Mouse (Mus musculus): ENCODE measurements around the gene Tmco4. TPM values are rescaled to one million over a fixed set of nuclear protein-coding genes. Genes with fewer than 3 reads are reported as not detected.

Tmco4 gene
- polyA plus RNA-seq (2014; fragmentation: Nextera tagmentation; extraction: Ambion mirVana) = 1.1 TPM in 2 replicates

- no peak within 1 kb of the TSS for H3K27ac ChIP-seq (ENCODE audit: low read depth, low read length)
- peak; percentile 68; the same call in 1 of the 2 replicates for ATAC-seq (ENCODE audit: low read depth)
Measured at GRCm38 (mm10) chr4:138972827-138973718, at the start of gene Tmco4. Tmco4 (plus strand) TSS chr4:138972888.

GRCm38 (mm10) chr4:138925561-138925960, 47.1 kb upstream of the Tmco4 start:
- Histone ChIP-seq H3K4me3 (ENCODE audit: low read depth, low read length) (no peak overlapping the region), H3K9me3 (ENCODE audit: control insufficient read depth, low read length) (no peaks in the 10 kb centered on the region), H3K9ac (replicated peaks; ENCODE audit: low read depth, low read length) (no peak overlapping the region), H3K4me2 (ENCODE audit: low read depth, low read length) (no peak overlapping the region), H3K36me3 (ENCODE audit: control insufficient read depth, insufficient read depth, low read length) (no peaks in the 10 kb centered on the region), H3K27ac (ENCODE audit: low read depth, low read length) (no peak overlapping the region), H3K27me3 (ENCODE audit: control insufficient read depth, insufficient read depth, low read length) (no peaks in the 10 kb centered on the region), H3K4me1 (ENCODE audit: control insufficient read depth, insufficient read depth, low read length) (no peaks in the 10 kb centered on the region; the same call in 1 of the 2 replicates)
- no peak for ATAC-seq (ENCODE audit: low read depth)
- WGBS = 44% methylated on average over 2 of the region's 2 CpGs

More at GRCm38 (mm10) chr4:138972827-138973718, at the start of gene Tmco4:
- Histone ChIP-seq H3K4me3 (ENCODE audit: low read depth, low read length) (peak within 1 kb of the TSS; percentile 38), H3K4me1 (ENCODE audit: control insufficient read depth, insufficient read depth, low read length) (peaks cover 4% of the 10 kb centered on the region; the same call in 1 of the 2 replicates), H3K36me3 (ENCODE audit: control insufficient read depth, insufficient read depth, low read length) (no peaks in the 10 kb centered on the region), H3K9me3 (ENCODE audit: control insufficient read depth, low read length) (no peaks in the 10 kb centered on the region), H3K9ac (replicated peaks; ENCODE audit: low read depth, low read length) (peak within 1 kb of the TSS; percentile 54), H3K4me2 (ENCODE audit: low read depth, low read length) (peak within 1 kb of the TSS; percentile 76), H3K27me3 (ENCODE audit: control insufficient read depth, insufficient read depth, low read length) (no peaks in the 10 kb centered on the region)
- under 1% methylated on average over 57 of the region's 60 CpGs for WGBS

GRCm38 (mm10) chr4:138933862-138934261, 38.8 kb upstream of the Tmco4 start:
- Histone ChIP-seq H3K9me3 (ENCODE audit: control insufficient read depth, low read length) (no peaks in the 10 kb centered on the region), H3K9ac (replicated peaks; ENCODE audit: low read depth, low read length) (no peak overlapping the region), H3K4me1 (ENCODE audit: control insufficient read depth, insufficient read depth, low read length) (no peaks in the 10 kb centered on the region), H3K36me3 (ENCODE audit: control insufficient read depth, insufficient read depth, low read length) (no peaks in the 10 kb centered on the region), H3K4me3 (ENCODE audit: low read depth, low read length) (no peak overlapping the region), H3K27ac (ENCODE audit: low read depth, low read length) (no peak overlapping the region), H3K4me2 (ENCODE audit: low read depth, low read length) (no peak overlapping the region), H3K27me3 (ENCODE audit: control insufficient read depth, insufficient read depth, low read length) (no peaks in the 10 kb centered on the region)
- no peak for ATAC-seq (ENCODE audit: low read depth)
- 81% methylated on average over 3 of the region's 3 CpGs for whole genome bisulfite sequencing

GRCm38 (mm10) chr4:138934456-138935145, 38.1 kb upstream of the Tmco4 start:
- Histone ChIP-seq H3K36me3 (ENCODE audit: control insufficient read depth, insufficient read depth, low read length) (no peaks in the 10 kb centered on the region), H3K4me2 (ENCODE audit: low read depth, low read length) (no peak overlapping the region), H3K27me3 (ENCODE audit: control insufficient read depth, insufficient read depth, low read length) (no peaks in the 10 kb centered on the region), H3K27ac (ENCODE audit: low read depth, low read length) (no peak overlapping the region), H3K4me1 (ENCODE audit: control insufficient read depth, insufficient read depth, low read length) (no peaks in the 10 kb centered on the region), H3K4me3 (ENCODE audit: low read depth, low read length) (no peak overlapping the region), H3K9me3 (ENCODE audit: control insufficient read depth, low read length) (no peaks in the 10 kb centered on the region), H3K9ac (replicated peaks; ENCODE audit: low read depth, low read length) (no peak overlapping the region)
- no peak for ATAC-seq (ENCODE audit: low read depth)
- 85% methylated on average over 11 of the region's 11 CpGs for WGBS

- Histone ChIP-seq H3K27ac (ENCODE audit: low read depth, low read length) (no peak overlapping the region), H3K27me3 (ENCODE audit: control insufficient read depth, insufficient read depth, low read length) (no peaks in the 10 kb centered on the region), H3K4me3 (ENCODE audit: low read depth, low read length) (no peak overlapping the region), H3K4me1 (ENCODE audit: control insufficient read depth, insufficient read depth, low read length) (0 out of 2 replicates have a peak, but pooled peaks cover 3% of the 10 kb centered on the region), H3K36me3 (ENCODE audit: control insufficient read depth, insufficient read depth, low read length) (no peaks in the 10 kb centered on the region), H3K4me2 (ENCODE audit: low read depth, low read length) (no peak overlapping the region), H3K9ac (replicated peaks; ENCODE audit: low read depth, low read length) (no peak overlapping the region), H3K9me3 (ENCODE audit: control insufficient read depth, low read length) (no peaks in the 10 kb centered on the region)
- 84% methylated on average over 10 of the region's 10 CpGs for WGBS
- ATAC-seq (ENCODE audit: low read depth) = no peak
Measured at GRCm38 (mm10) chr4:138938495-138939269, 34.0 kb upstream of the Tmco4 start.

GRCm38 (mm10) chr4:138939481-138939880, 33.2 kb upstream of the Tmco4 start:
- Histone ChIP-seq H3K4me3 (ENCODE audit: low read depth, low read length) (no peak overlapping the region), H3K27me3 (ENCODE audit: control insufficient read depth, insufficient read depth, low read length) (no peaks in the 10 kb centered on the region), H3K4me2 (ENCODE audit: low read depth, low read length) (no peak overlapping the region), H3K36me3 (ENCODE audit: control insufficient read depth, insufficient read depth, low read length) (no peaks in the 10 kb centered on the region), H3K9ac (replicated peaks; ENCODE audit: low read depth, low read length) (no peak overlapping the region), H3K9me3 (ENCODE audit: control insufficient read depth, low read length) (no peaks in the 10 kb centered on the region), H3K27ac (ENCODE audit: low read depth, low read length) (no peak overlapping the region), H3K4me1 (ENCODE audit: control insufficient read depth, insufficient read depth, low read length) (0 out of 2 replicates have a peak, but pooled peaks cover 3% of the 10 kb centered on the region)
- 52% methylated on average over 4 of the region's 4 CpGs for WGBS
- no peak for ATAC-seq (ENCODE audit: low read depth)

- 39% methylated on average over 7 of the region's 7 CpGs for WGBS
- Histone ChIP-seq H3K9me3 (ENCODE audit: control insufficient read depth, low read length) (no peaks in the 10 kb centered on the region), H3K9ac (replicated peaks; ENCODE audit: low read depth, low read length) (no peak overlapping the region), H3K27ac (ENCODE audit: low read depth, low read length) (no peak overlapping the region), H3K36me3 (ENCODE audit: control insufficient read depth, insufficient read depth, low read length) (no peaks in the 10 kb centered on the region), H3K4me1 (ENCODE audit: control insufficient read depth, insufficient read depth, low read length) (0 out of 2 replicates have a peak, but pooled peaks cover 3% of the 10 kb centered on the region), H3K27me3 (ENCODE audit: control insufficient read depth, insufficient read depth, low read length) (no peaks in the 10 kb centered on the region), H3K4me2 (ENCODE audit: low read depth, low read length) (no peak overlapping the region), H3K4me3 (ENCODE audit: low read depth, low read length) (no peak overlapping the region)
- no peak for ATAC-seq (ENCODE audit: low read depth)
Measured at GRCm38 (mm10) chr4:138941401-138941800, 31.3 kb upstream of the Tmco4 start.

- no peak overlapping the region for H3K27ac ChIP-seq (ENCODE audit: low read depth, low read length)
- H3K9ac ChIP-seq (replicated peaks; ENCODE audit: low read depth, low read length) = no peak overlapping the region
- H3K36me3 ChIP-seq (ENCODE audit: control insufficient read depth, insufficient read depth, low read length) = no peaks in the 10 kb centered on the region
- no peaks in the 10 kb centered on the region for H3K9me3 ChIP-seq (ENCODE audit: control insufficient read depth, low read length)
- no peak for ATAC-seq (ENCODE audit: low read depth)
- 64% methylated on average over 6 of the region's 6 CpGs for WGBS
- no peak overlapping the region for H3K4me3 ChIP-seq (ENCODE audit: low read depth, low read length)
- 0 out of 2 replicates have a peak, but pooled peaks cover 3% of the 10 kb centered on the region for H3K4me1 ChIP-seq (ENCODE audit: control insufficient read depth, insufficient read depth, low read length)
- H3K4me2 ChIP-seq (ENCODE audit: low read depth, low read length) = no peak overlapping the region
- no peaks in the 10 kb centered on the region for H3K27me3 ChIP-seq (ENCODE audit: control insufficient read depth, insufficient read depth, low read length)
Measured at GRCm38 (mm10) chr4:138941966-138942365, 30.7 kb upstream of the Tmco4 start.
